Mouse (Mus musculus) fat pad, adult 2 months (tissue): ENCODE measurements around the gene Ttk.

Experiments
- DNase-seq: peaks from one replicate; pipeline ENCODE4 v3.0.0-alpha.2; 2011; ENCODE audit warnings: low read depth, low spot score; ENCODE audit errors: extremely low read depth

The Ttk gene

GRCm38 (mm10) chr9:83833811-83834747 is at the start of gene Ttk:
Ttk (plus strand) TSS chr9:83834689.
- DNase-seq = no peak

GRCm38 (mm10) chr9:83785501-83785900 is 49.0 kb upstream of the Ttk start:
- no peak for DNase-seq

- DNase-seq = peak; percentile 96
Measured at GRCm38 (mm10) chr9:83789326-83789725, 45.2 kb upstream of the Ttk start.

- DNase-seq = no peak
Measured at GRCm38 (mm10) chr9:83796875-83797274, 37.6 kb upstream of the Ttk start.

GRCm38 (mm10) chr9:83797898-83798297 is 36.6 kb upstream of the Ttk start:
- DNase-seq = no peak

- no peak for DNase-seq
Measured at GRCm38 (mm10) chr9:83804341-83804740, 30.1 kb upstream of the Ttk start.

GRCm38 (mm10) chr9:83805164-83805976 is 29.1 kb upstream of the Ttk start:
- no peak for DNase-seq

- DNase-seq = no peak
Measured at GRCm38 (mm10) chr9:83805977-83806815, 28.3 kb upstream of the Ttk start, which contains the start of gene Elovl4. Elovl4 (minus strand) TSS chr9:83806277.

GRCm38 (mm10) chr9:83807562-83807961 is 26.9 kb upstream of the Ttk start:
- no peak for DNase-seq

- no peak for DNase-seq
Measured at GRCm38 (mm10) chr9:83819188-83819587, 15.3 kb upstream of the Ttk start.

GRCm38 (mm10) chr9:83820976-83821375 is 13.5 kb upstream of the Ttk start:
- no peak for DNase-seq

- DNase-seq = peak; percentile 94
Measured at GRCm38 (mm10) chr9:83822925-83823324, 11.6 kb upstream of the Ttk start.

GRCm38 (mm10) chr9:83829896-83830295 is 4.6 kb upstream of the Ttk start:
- no peak for DNase-seq

- no peak for DNase-seq
Measured at GRCm38 (mm10) chr9:83831152-83831551, 3.3 kb upstream of the Ttk start.

GRCm38 (mm10) chr9:83834748-83835313 is 342 bp downstream of the Ttk start:
- DNase-seq = no peak

- DNase-seq = no peak
Measured at GRCm38 (mm10) chr9:83852464-83852863, 18.0 kb downstream of the Ttk start.

GRCm38 (mm10) chr9:83865165-83865564 is 30.7 kb downstream of the Ttk start:
- no peak for DNase-seq

- DNase-seq = no peak
Measured at GRCm38 (mm10) chr9:83882191-83882590, 47.7 kb downstream of the Ttk start.

GRCm38 (mm10) chr9:83886149-83886548 is 51.7 kb downstream of the Ttk start:
- no peak for DNase-seq

GRCm38 (mm10) chr9:83888214-83888613 is 53.7 kb downstream of the Ttk start:
- DNase-seq = peak; percentile 98
